Mouse (Mus musculus): ENCODE measurements around the gene Dcbld2.
A peak's percentile ranks its signal among the peaks of the same experiment; 100 is the strongest.
"Not testable (repeated sequence)": the region's sequence is repeated elsewhere in the genome, so short reads cannot be mapped to it uniquely, and the experiment has no call there.

Dcbld2 gene

GRCm38 (mm10) chr16:58449073-58449472, 40.8 kb downstream of the Dcbld2 start:
- no peak for DNase-seq (ENCODE audit: low spot score in 2 of 2)

DNA sequence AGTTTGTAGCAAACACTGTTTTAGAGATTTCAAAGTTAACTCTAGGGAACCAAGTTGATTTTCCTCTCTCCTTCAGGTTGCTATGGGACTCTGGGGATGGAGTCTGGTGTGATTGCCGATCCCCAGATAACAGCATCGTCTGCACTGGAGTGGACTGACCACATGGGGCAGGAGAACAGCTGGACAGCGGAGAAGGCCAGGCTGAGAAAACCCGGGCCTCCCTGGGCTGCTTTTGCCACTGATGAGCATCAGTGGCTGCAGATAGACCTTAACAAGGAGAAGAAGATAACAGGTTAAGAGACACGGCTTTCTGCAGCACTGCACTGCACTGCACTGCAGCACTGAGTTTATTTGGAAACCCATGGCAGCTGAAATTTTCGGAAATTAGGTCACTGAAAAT, 42.4 kb downstream of the Dcbld2 start:
- DNase-seq (ENCODE audit: low spot score in 2 of 2): no peak

DNA sequence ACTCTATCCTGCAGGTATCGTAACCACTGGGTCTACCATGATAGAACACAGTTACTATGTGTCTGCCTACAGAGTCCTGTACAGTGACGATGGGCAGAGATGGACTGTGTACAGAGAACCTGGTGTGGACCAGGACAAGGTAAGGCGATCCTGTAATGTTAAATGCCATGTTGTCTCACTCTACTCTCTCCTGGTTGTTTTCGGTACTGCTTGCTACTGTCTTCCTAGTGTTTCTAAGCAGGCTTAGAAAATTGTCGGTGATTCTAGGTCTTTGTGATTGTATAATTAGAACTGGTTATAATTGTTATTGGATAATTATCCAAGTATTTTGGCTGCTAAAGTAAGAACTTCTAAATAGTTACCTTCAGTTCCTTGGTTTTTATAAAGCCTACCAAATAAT, 43.4 kb downstream of the Dcbld2 start:
- DNase-seq (ENCODE audit: low spot score in 2 of 2): no peak

DNA sequence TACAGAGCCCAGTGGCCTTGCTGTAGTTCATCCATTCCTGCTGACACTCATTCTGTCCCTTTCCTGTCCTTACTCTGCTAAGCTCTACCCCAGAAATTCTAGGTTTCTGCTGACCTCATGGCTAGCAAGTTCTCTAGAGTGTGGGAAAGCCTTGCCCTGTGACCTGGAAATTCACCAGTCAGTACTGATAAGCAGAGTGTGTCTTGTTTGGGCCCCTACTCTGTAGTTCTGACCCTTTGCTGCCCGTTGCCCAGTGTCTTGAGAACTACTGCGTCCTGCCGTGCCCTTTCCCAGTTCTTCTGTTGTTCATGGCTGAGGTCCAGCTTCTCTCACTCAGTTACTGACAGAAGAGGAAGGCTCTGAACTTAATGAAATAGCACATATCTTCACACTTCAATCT, 44.9 kb downstream of the Dcbld2 start:
- no peak for DNase-seq (ENCODE audit: low spot score in 2 of 2)

DNA sequence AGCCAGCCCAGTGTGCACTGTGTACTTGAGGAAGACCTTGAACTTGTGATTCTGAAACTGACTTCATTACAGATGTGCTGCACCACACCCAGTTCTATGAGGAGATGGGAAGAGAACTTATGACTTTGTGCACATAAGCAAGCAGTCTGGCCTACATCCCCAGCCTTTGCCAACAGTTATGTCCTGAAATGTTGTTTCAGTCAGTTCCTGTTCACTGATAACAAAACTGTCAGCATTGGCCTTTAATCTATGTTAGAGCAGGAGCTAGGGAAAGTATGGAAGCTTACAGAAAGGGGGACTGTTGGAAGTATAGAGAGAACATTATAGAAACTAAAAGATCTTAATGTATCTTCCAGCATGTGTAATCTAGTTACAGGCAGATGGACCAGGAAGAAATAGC, 45.6 kb downstream of the Dcbld2 start:
- DNase-seq (ENCODE audit: low spot score in 2 of 2): no peak

GRCm38 (mm10) chr16:58454617-58455016, 46.4 kb downstream of the Dcbld2 start:
- DNase-seq (ENCODE audit: low spot score in 2 of 2): peak in 1 of 2 experiments; percentile 65

- no peak for DNase-seq (ENCODE audit: low spot score in 2 of 2)
Observed at GRCm38 (mm10) chr16:58455118-58455517, 46.9 kb downstream of the Dcbld2 start.

GRCm38 (mm10) chr16:58456445-58456844, 48.2 kb downstream of the Dcbld2 start:
- DNase-seq (ENCODE audit: low spot score in 2 of 2): no peak

- no peak for DNase-seq (ENCODE audit: low spot score in 2 of 2)
Observed at GRCm38 (mm10) chr16:58456991-58457390, 48.7 kb downstream of the Dcbld2 start.

GRCm38 (mm10) chr16:58459966-58460365, 51.7 kb downstream of the Dcbld2 start:
- DNase-seq (ENCODE audit: low spot score in 2 of 2): not testable (repeated sequence)

DNA sequence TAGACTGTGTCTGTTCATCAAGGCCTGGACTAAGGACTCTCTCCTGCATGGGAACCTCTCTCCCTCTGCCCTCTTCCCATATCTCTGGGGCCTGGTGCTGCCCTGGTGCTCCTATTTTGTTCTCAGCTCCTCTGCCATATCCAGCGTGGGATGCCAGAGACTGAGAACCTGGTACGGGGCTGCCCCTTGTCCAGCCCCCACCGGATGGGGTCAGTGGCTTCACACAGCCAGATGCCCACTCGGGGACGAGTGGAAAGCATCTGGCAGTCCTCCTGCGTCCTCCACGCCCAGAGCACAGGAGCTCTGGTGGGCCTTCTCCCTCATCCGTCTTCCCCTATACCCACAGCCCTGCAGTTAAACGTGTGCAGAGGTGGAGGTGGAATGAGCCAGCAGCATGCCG, 52.1 kb downstream of the Dcbld2 start:
- DNase-seq (ENCODE audit: low spot score in 2 of 2): no peak

DNA sequence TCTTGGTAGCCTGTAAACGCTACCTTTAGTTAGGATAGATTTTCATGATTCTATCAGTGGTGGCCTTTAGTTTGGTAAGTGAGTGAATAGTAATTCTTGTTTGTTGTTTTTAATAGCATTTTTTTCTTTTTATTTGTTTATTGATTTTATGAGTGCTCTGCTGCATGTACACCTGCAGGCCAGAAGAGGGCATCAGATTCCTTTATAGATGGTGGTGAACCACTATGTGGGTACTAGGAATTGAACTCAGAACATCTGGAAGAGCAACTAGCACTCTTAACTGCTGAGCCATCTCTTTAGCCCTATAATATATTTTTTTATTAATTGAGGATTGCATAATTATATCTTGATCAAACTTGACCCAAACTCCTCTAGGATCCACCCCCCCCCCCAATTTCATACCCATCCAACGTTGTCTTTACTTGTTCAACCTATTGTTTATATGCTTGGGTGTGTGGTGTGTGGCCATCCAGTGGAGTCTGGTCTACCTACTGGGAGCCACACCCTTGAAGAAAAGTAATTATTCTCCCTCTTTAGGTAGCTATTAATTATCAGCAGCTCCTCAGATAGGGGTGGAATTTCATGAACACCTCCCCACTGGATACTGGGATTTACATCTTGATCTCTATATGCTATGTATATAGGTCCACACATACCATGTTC, 53.7 kb downstream of the Dcbld2 start:
- no peak for DNase-seq (ENCODE audit: low spot score in 2 of 2)

DNA sequence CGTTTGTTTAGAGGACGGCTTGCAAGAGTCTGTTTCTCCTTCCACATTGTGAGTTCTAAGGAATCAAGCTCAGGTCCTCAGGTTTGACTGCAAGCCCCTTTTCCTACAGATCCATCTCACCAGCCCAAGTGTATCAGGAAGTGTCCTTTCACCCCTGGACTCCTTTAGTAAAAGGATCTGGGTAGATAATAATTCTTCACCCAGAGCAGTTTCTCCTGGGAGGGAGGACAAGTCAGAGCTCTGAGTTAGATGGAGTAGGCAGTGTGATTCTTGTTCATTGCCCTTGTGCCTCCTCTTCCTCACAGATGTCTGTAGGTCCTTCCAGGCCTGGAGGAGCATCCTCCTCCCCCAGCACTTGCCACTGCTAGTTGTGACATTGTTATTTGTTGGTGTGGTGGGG, 54.3 kb downstream of the Dcbld2 start:
- no peak for DNase-seq (ENCODE audit: low spot score in 2 of 2)

DNA sequence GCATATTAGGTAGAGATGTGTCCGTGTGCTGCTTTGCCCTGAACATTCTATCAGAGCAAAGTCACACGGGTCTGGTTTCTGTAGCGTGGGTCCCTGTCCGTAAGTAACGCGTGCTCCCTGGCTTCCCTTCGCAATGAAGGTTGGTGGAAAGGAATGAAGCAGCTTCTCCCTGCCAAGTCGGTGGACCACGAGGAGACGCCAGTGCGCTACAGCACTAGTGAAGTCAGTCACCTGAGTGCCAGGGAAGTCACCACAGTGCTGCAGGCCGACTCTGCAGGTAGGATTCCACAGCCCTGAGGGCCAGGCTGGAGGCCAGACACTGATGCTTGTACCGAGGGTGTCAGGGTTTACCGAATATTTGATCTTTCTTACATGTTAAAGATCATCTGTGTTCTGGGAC, 55.8 kb downstream of the Dcbld2 start:
- DNase-seq (ENCODE audit: low spot score in 2 of 2): no peak

- DNase-seq (ENCODE audit: low spot score in 2 of 2): no peak
Observed at GRCm38 (mm10) chr16:58465412-58465811, 57.2 kb downstream of the Dcbld2 start.

DNA sequence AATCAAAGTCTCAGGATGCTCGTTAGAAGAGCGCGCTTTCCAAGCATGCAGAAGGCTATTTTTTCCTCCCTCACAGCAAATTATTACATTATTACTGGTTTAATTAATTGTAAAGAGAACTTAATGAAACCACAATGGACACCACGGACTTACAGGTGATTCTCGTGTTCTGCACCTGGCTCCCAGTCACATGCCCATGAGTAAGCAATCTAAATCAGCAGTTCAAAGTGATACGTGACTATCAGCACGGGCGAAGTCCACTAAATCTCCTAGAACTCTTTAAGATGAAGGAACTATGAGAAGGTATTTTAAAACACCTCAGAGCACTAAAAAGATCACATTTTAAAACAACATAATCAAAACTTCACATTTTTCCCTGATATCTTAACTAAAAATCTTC, 61.8 kb downstream of the Dcbld2 start:
- DNase-seq (ENCODE audit: low spot score in 2 of 2): no peak

DNA sequence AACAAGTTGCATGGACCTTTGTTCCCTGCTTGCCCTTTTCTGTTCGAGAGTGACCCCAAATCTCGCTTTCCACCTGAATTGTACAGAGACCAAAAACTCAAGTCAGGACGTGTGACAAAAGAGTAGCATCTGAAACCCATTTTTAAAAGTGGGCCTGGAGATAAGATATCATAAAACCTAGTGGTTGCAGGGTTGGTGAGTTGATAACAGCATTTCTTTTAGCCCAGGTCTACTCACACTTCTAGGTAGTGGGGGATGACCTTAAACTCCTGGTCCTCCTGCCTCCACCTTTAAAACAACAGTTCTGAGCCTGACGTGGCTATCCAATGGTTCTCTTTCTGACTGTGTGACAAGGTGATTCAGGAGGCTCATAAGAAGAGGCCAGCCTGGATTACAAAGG, 62.6 kb downstream of the Dcbld2 start:
- DNase-seq (ENCODE audit: low spot score in 2 of 2): no peak

DNA sequence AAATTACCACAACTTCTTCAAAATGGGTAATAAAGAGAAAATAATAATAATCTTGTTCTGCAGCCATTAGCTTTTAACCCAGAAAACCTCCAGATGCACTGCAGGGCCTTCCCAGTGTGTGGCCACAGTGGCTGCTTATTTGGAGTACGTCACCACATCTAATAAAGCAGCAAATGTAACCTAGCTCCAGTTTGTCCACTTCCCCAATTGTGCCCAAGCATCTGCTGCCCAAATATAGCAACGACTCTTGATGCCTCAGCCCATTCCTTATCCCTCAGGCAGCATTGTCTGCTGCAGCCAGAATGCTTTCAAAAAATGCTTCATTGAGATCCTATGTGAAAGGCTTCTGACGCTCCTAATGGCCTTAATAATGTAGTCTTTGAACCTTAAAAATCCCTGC, 66.6 kb downstream of the Dcbld2 start:
- no peak for DNase-seq (ENCODE audit: low spot score in 2 of 2)

- no peak for DNase-seq (ENCODE audit: low spot score in 2 of 2)
Observed at GRCm38 (mm10) chr16:58475544-58476154, 67.4 kb downstream of the Dcbld2 start.

DNA sequence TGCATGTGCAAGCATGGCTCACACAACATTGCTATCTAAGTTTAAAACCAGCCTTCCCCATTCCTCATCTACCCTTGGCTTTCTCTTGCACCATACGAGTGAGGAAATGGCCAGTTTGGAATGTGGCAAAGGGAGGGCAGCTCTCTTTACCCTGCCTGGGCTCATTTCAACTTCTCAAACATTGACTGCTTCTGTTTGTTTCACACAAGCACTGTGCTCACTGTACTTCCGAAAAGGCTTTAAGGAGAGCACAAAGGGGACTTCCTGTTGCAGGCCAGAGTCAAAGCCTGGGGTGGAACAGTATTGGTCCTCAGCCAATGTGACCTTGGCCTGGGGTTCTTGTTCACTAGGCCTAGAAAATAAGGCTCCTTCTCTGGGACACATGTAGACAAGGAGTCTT, 68.1 kb downstream of the Dcbld2 start:
- DNase-seq (ENCODE audit: low spot score in 2 of 2): peak in 1 of 2 experiments; percentile 38

DNA sequence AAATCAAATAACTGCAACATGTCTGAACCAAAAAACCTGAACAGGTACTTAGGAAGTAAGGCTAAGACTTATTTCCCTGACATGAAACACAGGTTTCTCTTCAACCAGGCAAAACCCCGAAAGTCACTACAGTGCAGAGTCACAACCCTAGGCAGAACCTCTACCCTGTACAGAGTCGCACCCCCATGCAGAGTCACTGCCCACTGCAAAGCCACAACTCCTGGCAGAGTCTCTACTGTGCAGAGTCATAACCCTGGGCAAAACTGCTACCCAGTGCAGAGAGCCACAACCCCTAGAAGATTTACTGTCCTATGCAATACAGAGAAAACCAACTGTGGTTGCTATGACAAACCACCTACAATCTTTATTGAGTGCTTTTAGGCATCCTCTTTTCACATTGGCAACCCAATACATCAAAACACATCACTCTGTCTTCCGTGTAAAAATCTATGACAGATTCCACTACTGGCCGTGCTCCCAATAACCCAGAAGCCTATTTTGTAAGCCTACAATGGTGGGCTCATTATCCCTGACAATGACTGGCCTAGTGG, 71.7 kb downstream of the Dcbld2 start:
- DNase-seq (ENCODE audit: low spot score in 2 of 2): no peak

DNA sequence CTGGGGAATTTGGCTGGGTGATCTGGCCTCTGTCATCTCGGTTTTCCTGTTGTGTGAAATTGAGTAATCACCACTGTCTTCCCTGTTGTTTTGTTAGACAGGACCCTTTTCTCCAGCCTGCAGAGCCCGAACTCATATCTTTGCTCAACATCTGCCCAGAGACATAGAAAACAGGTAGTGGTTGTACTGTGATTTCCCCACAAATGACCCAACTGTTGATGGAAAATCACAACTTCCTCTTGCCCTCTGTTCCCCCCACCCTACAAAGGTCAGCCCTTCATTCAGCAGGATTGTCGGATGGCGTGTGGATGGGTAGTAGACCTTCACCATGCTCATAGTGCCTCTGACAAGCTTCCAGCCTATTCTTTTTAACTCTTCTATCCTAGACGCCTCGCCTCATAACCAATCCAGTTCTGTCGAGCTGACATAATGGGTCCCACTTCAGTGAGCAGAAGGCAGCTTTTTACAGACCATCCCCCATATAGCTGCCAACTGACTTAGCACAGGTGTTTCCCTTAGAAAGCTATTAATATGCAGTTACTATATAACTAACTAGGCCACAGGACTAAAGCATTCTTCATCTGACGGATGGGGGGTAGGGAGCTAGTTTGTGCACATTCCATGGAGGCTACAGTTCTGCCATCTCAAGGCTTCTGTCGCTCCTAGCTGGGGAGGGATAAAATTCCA, 73.1 kb downstream of the Dcbld2 start:
- peak in 1 of 2 experiments; percentile 42 for DNase-seq (ENCODE audit: low spot score in 2 of 2)

GRCm38 (mm10) chr16:58481906-58482270, 73.6 kb downstream of the Dcbld2 start:
- DNase-seq (ENCODE audit: low spot score in 2 of 2): no peak
